Mouse (Mus musculus) liver, embryonic 14.5 days (tissue): ENCODE results near the gene Sh3gl1.

Experiments
- CTCF ChIP-seq: IDR thresholded peaks from 2 replicates; pipeline ENCODE4 v1.5.1; 2016; ENCODE audit warnings: antibody characterized with exemption, low read depth, control low read depth
- EP300 ChIP-seq: IDR thresholded peaks from 2 replicates; pipeline ENCODE4 v1.6.1; 2016; ENCODE audit warnings: antibody characterized with exemption, low read depth

DNA sequence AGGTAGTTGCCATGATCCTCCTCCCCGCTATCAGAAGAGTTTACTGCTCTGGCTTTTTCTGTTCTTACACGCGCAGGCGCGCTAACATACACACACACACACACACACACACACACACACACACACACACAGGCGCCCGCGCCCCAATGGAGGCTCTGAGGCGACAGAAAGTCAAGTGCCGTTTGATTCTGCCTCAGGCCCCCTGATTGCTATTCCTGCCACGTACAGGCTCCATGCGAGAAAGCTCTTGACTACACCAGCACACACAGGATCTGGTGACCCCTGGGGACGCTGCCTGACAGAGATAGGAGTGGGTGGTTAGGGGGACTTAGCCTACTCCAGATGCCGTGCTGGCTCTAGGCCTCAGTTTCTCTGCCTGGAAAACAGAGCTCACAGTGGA is 66.9 kb downstream of the Sh3gl1 start:
- TF ChIP-seq EP300 (no peak), CTCF (no peak)
